Mouse (Mus musculus) thymus, postnatal 14 days (tissue): ENCODE measurements at regions not wholly inside any gene's neighbourhood (a gene's known extent, or its start where the extent isn't known, plus 50 kb on each side); places are given as distances from the start of the nearest gene placed in this dataset.

Experiments used
- DNase-seq: peaks from one replicate; pipeline ENCODE4 v3.0.0; 2021

- no peak for DNase-seq
These were observed 67.9 kb downstream of the 3100002H09Rik start for GRCm38 (mm10) chr4:124542696-124543095.

GRCm38 (mm10) chr4:124538471-124538870 is 72.1 kb downstream of the 3100002H09Rik start:
- DNase-seq, result no peak

GRCm38 (mm10) chr4:124537681-124538080 is 72.9 kb downstream of the 3100002H09Rik start:
- DNase-seq, result no peak

- DNase-seq, result no peak
These were observed 77.0 kb downstream of the 3100002H09Rik start for GRCm38 (mm10) chr4:124533614-124534013.

GRCm38 (mm10) chr4:124530596-124530995 is 80.0 kb downstream of the 3100002H09Rik start:
- no peak for DNase-seq

- no peak for DNase-seq
These were observed 83.8 kb downstream of the 3100002H09Rik start for GRCm38 (mm10) chr4:124526822-124527221.

GRCm38 (mm10) chr4:124526362-124526761 is 84.2 kb downstream of the 3100002H09Rik start:
- DNase-seq, result no peak

GRCm38 (mm10) chr4:124520309-124520708 is 90.3 kb downstream of the 3100002H09Rik start:
- DNase-seq, result no peak

GRCm38 (mm10) chr4:124511761-124512160 is 98.8 kb downstream of the 3100002H09Rik start:
- DNase-seq, result no peak

GRCm38 (mm10) chr4:124510816-124511215 is 99.8 kb downstream of the 3100002H09Rik start:
- no peak for DNase-seq

GRCm38 (mm10) chr4:124509695-124510094 is 100.9 kb downstream of the 3100002H09Rik start:
- no peak for DNase-seq

GRCm38 (mm10) chr4:124506083-124506647 is 104.4 kb downstream of the 3100002H09Rik start:
- no peak for DNase-seq

- no peak for DNase-seq
These were observed 108.8 kb downstream of the 3100002H09Rik start for GRCm38 (mm10) chr4:124501785-124502184.

- no peak for DNase-seq
These were observed 112.6 kb downstream of the 3100002H09Rik start for GRCm38 (mm10) chr4:124498043-124498442.

- no peak for DNase-seq
These were observed 124.5 kb downstream of the 3100002H09Rik start for GRCm38 (mm10) chr4:124485941-124486581.

- no peak for DNase-seq
These were observed 125.7 kb downstream of the 3100002H09Rik start for GRCm38 (mm10) chr4:124484613-124485586.

- DNase-seq, result no peak
These were observed 132.7 kb downstream of the 3100002H09Rik start for GRCm38 (mm10) chr4:124477870-124478301.

- DNase-seq, result no peak
These were observed 133.2 kb downstream of the 3100002H09Rik start for GRCm38 (mm10) chr4:124477359-124477868.

GRCm38 (mm10) chr4:124465229-124465820 is 145.3 kb downstream of the 3100002H09Rik start:
- no peak for DNase-seq

GRCm38 (mm10) chr4:124455511-124456338 is 154.9 kb downstream of the 3100002H09Rik start:
- no peak for DNase-seq

- DNase-seq, result no peak
These were observed 159.5 kb downstream of the 3100002H09Rik start for GRCm38 (mm10) chr4:124451131-124451530.

GRCm38 (mm10) chr4:124446615-124447014 is 164.0 kb downstream of the 3100002H09Rik start:
- DNase-seq, result no peak
